Mouse (Mus musculus) liver (tissue): ENCODE data around the gene Zfp58.
"Not testable (repeated sequence)": the region's sequence is repeated elsewhere in the genome, so short reads cannot be mapped to it uniquely, and the experiment has no call there.

Experiments used
- DNase-seq: peaks from one replicate; pipeline ENCODE4 v3.0.0-alpha.2; 2020; ENCODE audit warnings: mixed read lengths

Gene Zfp58

DNA sequence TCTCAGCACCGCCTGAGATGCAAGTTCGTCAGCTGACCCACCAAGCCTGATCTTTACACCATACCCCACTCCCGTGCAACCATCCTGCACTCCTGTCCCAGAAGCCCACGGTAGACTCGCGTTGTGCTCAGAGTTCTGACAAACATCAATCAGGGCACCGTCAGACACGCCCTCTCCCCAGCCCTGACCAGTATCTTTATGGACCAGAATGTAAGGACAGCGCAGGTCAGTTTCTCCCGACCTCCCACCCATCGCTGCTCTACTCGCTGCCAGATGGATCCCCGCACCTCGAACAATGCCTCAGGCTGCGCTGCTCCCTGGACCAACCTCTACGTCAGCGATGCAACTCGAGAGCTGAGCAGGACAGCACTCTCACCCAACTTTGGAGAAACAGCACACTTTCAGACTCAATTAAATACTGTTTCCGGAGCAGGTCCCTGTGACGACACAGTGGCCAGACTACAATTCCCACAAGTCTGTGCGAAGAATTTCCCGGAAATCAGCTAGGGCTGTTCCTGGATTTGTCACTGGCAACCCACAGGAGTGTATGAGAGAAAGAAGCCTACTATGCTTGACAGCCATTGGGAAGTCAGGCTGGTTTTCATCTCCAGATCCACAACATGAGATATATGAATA lies at the start of gene Zfp58:
Gene Zfp58 (minus strand): TSS at position 472 of the 636 bp plus-strand sequence.
- peak; percentile 72 for DNase-seq

DNA sequence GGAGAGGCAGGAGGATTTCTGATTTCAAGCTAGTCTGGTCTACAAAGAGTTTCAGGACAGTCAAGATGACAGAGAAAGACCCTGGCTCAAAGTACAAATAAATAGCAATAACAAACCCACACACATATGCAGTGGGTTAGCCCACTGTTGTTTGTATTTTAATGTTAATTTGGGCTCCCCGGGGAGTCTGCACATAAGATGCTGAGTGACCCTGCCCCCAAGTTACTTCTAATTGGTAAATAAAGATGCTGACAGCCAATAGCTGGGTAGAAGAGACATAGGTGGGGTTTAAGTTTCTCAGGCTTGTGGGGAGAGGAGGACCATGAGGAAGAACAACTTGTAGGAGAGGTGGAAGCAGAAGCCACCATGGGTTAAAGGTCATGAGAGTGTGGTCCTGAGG lies 45.6 kb upstream of the Zfp58 start:
- no peak for DNase-seq

DNA sequence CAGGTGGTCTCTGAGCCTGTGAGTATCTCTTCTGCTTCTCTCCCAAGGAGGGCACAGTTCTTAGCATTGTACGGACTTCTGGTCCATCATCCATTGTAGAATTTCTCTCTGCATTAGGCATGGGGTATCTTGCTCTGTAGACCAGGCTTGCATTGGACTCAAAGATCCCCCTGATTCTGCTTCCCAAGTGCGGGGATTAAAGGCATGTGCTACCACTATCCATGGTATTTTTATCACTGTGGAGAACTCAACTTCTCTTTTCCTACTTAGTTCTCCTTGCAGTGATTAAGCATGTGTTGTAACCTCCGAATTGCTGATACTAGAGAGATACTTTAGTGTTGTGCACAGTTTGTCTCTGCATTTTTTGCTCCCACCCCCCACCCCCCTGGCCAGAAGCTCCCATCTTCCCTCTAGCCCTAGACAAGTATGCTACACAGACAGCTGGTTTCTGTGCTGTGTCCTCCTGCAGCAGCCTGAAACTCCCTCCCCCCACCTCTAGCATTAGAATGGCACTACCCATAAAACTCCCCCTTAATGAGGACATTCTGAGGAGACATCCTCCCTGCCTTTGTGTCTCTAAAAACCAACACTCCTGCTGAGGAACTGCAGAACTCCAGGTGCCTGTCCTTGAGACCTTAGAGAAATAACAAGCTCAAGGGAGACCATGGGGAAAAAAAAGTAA lies 26.8 kb upstream of the Zfp58 start:
- DNase-seq = no peak

DNA sequence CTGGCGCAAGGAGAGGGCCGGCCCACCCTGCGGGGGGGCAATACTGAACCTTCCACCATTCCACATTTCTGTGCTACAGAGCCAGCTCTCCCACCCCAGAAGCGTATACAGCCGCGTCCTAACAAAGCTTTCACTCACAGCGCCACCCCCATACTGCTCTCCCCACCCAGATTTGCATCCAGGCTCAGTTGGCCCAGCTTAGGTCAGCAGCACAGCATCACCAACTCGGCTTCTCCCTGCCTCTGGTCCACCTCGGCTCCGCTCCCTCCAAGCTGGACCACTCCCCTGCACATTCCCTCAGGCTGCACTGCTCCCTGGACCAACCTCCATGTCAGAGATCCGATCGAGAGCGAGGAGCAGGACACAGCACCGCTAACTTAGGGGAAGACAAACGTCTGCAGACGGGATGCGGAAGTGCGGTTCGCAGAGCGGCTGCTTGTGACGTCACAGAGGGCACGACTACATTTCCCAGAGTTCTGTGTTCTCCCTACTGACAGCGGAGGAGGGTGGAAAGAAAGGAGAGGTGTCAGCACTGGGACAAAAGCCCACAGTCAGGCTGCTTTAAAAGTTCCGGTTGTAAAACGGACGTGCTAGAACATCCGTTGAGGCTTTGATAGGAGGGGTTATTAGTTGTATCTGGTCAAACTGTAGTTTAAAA lies 25.5 kb upstream of the Zfp58 start, which contains the start of the genes Gm26965 and Zfp87:
Gene Gm26965 (minus strand): TSS at position 399 of the 658 bp plus-strand sequence.
Gene Zfp87 (minus strand): TSS at position 425 of the 658 bp plus-strand sequence.
- peak; percentile 89 for DNase-seq

DNA sequence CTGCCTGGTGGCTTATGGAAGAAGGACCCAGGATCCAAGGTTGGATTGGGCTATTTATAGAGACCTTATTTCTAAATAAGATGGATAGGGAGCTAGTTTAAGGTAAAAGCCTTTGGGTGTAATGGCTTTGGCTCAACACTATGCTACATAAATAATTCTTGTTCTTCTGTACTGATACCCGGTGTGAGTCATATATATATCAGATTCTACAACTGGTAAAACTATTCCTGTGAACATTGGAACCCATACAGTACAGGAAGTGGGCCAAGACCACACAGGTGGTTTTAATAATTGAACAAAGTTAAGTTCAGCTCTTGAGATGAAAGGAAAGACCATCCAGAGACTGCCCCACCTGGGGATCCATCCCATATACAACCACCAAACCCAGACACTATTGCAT lies 553 bp upstream of the Zfp58 start:
- DNase-seq = no peak

- DNase-seq = no peak
These were observed 4.7 kb downstream of the Zfp58 start for GRCm38 (mm10) chr13:67495631-67496030.

- DNase-seq = peak; percentile 15
These were observed 15.9 kb downstream of the Zfp58 start for GRCm38 (mm10) chr13:67484424-67484811.

DNA sequence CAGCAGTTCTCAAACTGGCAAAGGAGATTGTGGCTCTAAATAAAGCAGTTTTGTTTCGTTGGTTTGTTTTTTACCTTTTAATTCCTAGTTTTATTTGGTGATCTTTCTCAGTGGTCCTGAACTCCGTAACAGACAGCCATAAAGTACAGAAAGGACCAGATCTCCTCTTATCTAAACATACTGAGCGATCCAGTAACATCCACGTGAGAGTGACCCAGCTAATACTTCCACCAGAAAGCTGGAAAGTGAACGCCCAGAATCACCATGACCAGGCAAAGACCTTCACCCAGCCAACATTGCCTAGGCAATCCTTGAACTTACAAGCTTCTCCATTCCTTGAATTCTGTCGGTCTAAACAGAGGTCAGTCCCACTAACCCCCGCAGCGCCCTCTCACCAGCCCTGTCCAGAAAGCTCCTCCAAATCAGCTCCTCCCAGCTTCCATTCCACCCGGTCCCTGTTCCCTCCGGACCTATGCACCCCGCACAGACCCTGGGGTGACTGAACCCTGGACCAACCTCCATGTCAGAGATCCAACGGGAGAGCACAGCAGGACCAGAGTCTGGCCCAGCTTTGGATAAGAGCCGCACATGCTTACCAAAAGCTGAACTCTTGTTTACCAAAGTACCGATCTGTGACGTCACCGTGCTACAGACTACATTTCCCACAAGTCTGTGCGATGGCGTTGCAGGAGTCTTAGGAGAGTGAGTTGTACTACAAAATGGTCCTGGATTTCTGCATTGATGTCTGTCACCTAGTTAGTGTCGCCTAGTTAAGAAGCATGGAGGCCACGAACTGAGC lies 16.5 kb downstream of the Zfp58 start, which contains the start of gene Zfp874b:
Gene Zfp874b (minus strand): TSS at position 634 of the 799 bp plus-strand sequence.
- peak; percentile 86 for DNase-seq

DNA sequence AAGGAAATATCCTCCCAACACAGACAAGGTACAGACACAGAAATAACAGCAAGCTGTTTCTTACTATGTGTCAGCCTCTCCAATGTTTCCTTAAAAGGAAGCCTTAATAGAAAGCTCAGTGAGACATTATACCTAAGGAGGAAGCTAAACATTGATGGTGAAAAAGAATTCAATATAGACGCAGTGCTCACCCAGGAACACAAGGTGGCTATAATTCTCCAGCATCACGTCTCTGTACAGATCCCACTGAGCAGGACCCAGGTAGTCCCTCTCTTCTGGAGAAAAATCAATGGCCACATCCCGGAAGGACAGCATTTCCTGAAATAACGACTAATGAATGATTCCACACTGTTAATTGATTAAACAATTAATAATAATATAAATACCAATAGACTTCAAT lies 18.8 kb downstream of the Zfp58 start:
- no peak for DNase-seq

- no peak for DNase-seq
These were observed 31.1 kb downstream of the Zfp58 start for GRCm38 (mm10) chr13:67469274-67469673.

GRCm38 (mm10) chr13:67463506-67464185 lies 36.7 kb downstream of the Zfp58 start:
- DNase-seq = not testable (repeated sequence)

GRCm38 (mm10) chr13:67452021-67452309 lies 48.4 kb downstream of the Zfp58 start:
- DNase-seq = no peak

GRCm38 (mm10) chr13:67451172-67452020 lies 49.0 kb downstream of the Zfp58 start, which contains the start of gene Zfp874a:
TSS of gene Zfp874a (minus strand) at chr13:67451624.
- peak; percentile 84 for DNase-seq
